Mouse (Mus musculus): ENCODE measurements around the gene Zfp456. TPM values are rescaled to one million over a fixed set of nuclear protein-coding genes. Genes with fewer than 3 reads are reported as not detected.

The Zfp456 gene
- polyA plus RNA-seq (2017; shearing (Covaris generic)), result 8.0 TPM

DNA sequence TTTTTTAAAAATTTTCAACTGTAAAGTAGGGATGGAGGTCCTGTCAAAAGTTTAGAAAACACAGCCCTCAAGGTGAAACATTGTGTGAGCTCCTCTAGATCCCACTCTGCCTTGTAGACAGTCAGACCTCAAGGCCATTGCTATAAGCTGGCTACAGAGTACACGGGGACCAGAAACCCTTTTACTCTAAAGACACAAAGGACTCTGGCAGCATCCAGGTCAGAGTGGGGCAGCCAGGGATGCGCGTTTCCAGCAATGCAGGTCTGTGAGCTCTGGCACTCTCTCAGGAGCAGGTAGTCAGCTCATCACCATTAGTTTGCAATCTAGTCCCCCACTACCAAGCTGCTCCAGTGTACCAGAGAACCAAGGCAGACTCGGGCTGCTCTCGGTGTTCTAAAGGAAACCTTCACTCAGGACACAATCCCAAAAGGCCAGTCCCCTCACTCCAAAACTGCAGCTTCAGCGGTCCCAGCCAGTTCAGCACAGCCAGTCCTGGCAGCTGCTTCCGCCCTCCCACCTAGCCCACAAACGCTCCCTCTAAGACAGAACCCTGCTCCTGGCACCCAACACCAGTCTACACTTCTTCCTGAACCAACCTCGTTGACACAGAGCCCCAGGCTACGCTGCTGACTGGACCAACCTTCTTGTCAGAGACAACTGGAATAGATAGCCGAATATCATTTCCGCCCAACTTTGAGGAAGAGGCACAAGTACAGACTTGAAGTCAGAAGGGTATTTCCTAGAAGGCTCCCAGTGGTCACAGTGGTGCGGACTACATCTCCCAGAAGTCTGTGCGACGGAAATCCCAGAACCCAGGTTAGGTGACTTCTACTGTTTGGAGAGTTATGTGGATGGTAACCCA is at the start of gene Zfp456, which contains the start of gene Gm28041:
Gene Zfp456, minus strand, starts transcription at position 761 of the 862 bp plus-strand sequence.
Gene Gm28041, minus strand, starts transcription at position 684 of the 862 bp plus-strand sequence.

DNA sequence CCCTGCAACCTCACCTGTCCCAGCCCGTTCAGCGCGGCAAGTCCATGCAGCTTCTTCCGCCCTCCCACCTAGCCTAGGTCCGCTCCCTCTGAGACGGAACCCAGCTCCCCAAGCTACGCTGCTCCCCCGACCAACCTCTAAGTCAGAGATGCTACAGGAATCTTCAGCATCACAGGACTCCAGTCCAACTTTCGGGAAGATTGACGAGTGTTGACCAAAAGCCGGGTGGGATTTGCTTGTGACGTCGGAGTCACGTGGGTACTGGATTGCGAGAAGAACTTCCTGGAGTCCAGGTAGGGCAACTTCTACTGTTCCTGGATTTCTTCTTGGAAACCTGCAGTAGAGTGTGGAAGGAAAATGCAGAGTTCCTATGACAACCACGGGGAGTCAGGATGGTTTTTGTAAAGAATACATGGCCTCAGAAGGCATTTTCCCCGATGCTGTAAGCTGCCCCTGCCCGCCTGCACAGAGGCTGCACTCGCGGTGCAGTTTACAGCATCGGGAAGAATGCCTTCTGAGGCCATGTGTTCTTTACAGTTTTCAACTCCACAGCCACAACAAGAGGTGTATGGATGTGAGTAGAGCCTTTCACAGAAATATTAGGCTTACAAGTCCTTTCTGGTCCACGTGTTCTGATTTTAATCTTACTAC is 45.7 kb upstream of the Zfp456 start, which contains the start of gene Zfp459:
Gene Zfp459, minus strand, starts transcription at position 212 of the 651 bp plus-strand sequence.

DNA sequence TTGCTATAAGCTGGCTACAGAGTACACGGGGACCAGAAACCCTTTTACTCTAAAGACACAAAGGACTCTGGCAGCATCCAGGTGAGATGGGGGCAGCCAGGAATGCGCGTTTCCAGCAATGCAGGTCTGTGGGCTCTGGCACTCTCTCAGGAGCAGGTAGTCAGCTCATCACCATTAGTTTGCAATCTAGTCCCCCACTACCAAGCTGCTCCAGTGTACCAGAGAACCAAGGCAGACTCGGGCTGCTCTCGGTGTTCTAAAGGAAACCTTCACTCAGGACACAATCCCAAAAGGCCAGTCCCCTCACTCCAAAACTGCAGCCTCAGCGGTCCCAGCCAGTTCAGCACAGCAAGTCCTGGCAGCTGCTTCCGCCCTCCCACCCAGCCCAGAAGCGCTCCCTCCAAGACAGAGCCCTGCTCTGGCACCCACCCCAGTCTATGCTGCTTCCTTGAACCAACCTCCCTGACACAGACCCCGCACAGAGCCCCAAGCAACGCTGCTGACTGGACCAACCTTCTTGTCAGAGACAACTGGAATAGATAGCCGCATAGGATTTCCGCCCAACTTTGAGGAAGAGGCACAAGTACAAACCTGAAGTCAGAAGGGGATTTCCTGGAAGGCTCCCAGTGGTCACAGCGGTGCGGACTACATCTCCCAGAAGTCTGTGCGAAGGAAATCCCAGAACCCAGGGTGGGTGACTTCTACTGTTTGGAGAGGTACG is 23.7 kb upstream of the Zfp456 start, which contains the start of gene Zfp429:
Gene Zfp429, minus strand, starts transcription at position 637 of the 721 bp plus-strand sequence.

DNA sequence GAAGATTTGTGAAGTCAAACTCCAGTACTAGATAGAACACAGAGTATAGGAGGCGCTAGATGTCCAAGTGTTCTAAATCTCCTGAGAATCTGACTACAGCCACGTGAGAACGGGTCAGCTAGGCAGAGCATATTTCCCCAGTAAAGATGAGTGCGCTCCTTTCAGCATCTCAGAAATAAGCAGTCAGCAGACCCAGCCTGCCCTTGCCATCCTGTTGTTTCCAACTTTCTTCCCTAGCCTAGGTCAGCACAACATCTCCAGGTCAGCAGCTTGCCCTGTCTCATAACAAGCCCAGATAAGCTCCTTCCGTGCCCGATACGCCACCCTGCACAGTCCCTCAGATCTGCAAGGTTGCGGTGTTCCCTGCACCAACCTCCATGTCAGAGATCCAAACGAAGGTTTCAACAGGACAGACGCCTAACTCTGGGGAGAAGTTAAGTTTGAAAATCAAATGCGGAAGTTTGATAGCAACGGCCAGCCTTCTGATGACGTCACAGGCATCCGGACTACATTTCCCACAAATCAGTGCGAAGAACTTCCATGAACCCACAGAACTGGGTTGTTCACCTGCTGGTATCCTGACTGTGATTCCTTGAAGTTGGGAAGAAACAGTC is 15.4 kb downstream of the Zfp456 start, which contains the start of the genes Gm28044 and Zfp953:
Gene Gm28044, minus strand, starts transcription at position 406 of the 614 bp plus-strand sequence.
Gene Zfp953, minus strand, starts transcription at position 475 of the 614 bp plus-strand sequence.

DNA sequence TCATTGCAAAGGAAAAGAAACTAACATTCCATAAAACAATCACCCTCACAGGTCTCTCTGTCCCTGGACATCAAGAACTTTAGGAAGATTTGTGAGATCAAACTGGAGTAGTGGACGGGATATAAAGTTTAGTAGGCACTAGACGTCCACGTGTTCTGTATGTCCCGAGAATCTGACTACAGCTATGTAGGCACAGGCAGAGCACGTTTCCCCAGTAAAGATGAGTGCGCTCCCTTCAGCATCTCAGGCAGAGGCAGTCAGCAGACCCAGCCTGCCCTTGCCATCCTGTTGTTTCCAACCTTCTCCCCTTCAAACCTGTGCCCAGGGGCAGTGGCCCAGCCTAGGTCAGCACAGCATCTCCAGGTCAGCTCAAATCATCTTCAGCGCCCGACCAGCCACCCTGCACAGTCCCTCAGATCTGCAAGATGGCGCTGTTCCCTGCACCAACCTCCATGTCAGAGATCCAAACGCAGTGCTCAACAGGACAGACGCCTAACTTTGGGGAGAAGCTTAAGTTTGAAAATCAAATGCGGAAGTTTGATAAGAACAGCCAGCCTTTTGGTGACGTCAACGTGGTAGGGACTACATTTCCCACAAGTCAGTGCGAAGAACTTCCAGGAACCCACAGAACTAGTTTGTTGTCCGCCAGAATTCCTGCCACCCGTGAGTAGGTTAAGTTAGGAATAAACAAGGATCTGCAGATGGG is 43.4 kb downstream of the Zfp456 start, which contains the start of gene Zfp595:
Gene Zfp595, minus strand, starts transcription at position 552 of the 706 bp plus-strand sequence.

Other genes with a start within 250 kb of the Zfp456 start
- 19.7 TPM for gene Rsl1, start 202.6 kb downstream of the Zfp456 start, polyA plus RNA-seq (2017; shearing (Covaris generic))
- gene Zfp455, start 181.3 kb downstream of the Zfp456 start, polyA plus RNA-seq (2017; shearing (Covaris generic)), result 7.0 TPM
- gene Zfp458, start 97.3 kb downstream of the Zfp456 start, polyA plus RNA-seq (2017; shearing (Covaris generic)), result 3.1 TPM
- 1.0 TPM for gene Zfp457, start 69.3 kb downstream of the Zfp456 start, polyA plus RNA-seq (2017; shearing (Covaris generic))
- gene Zfp595, start 43.2 kb downstream of the Zfp456 start, polyA plus RNA-seq (2017; shearing (Covaris generic)), result 7.4 TPM
- gene Gm28044, start 15.3 kb downstream of the Zfp456 start, polyA plus RNA-seq (2017; shearing (Covaris generic)), result 0.76 TPM
- gene Zfp953, start 15.2 kb downstream of the Zfp456 start, polyA plus RNA-seq (2017; shearing (Covaris generic)), result 2.3 TPM
- 2.6 TPM for gene Gm28041, start 77 bp downstream of the Zfp456 start, polyA plus RNA-seq (2017; shearing (Covaris generic))
- 29.7 TPM for gene Zfp429, start 24.0 kb upstream of the Zfp456 start, polyA plus RNA-seq (2017; shearing (Covaris generic))
- gene Zfp459, start 45.6 kb upstream of the Zfp456 start, polyA plus RNA-seq (2017; shearing (Covaris generic)), result 3.3 TPM
- 20.4 TPM for gene Zfp874a, start 75.8 kb upstream of the Zfp456 start, polyA plus RNA-seq (2017; shearing (Covaris generic))
- 13.3 TPM for gene Zfp874b, start 108.4 kb upstream of the Zfp456 start, polyA plus RNA-seq (2017; shearing (Covaris generic))
- 19.6 TPM for gene Zfp58, start 124.7 kb upstream of the Zfp456 start, polyA plus RNA-seq (2017; shearing (Covaris generic))
- 1.5 TPM for gene Gm26965, start 150.3 kb upstream of the Zfp456 start, polyA plus RNA-seq (2017; shearing (Covaris generic))
- gene Zfp87, start 150.4 kb upstream of the Zfp456 start, polyA plus RNA-seq (2017; shearing (Covaris generic)), result 58.4 TPM
- gene Zfp748, start 178.0 kb upstream of the Zfp456 start, polyA plus RNA-seq (2017; shearing (Covaris generic)), result 22.5 TPM
- gene Zfp729b, start 233.9 kb upstream of the Zfp456 start, polyA plus RNA-seq (2017; shearing (Covaris generic)), result 8.2 TPM

Measured in CD4-positive, CD25-positive, alpha-beta regulatory T cell, adult 9 weeks (primary cell).